In genomic region chr1:174999265-175000200, GRCm38 (mm10) we compare ENCODE assay signal across 8 mouse cellular contexts.
DNase-seq lines count a peak whose midpoint lies in the region; ATAC-seq and TF ChIP-seq lines count a peak whose summit lies in the region.
"Had no signal": no experiment of that assay in that cellular context is flagged by ENCODE, and none has a peak within 500 bp of the region (broad histone marks: within the 10 kb centered on the region; RNA-seq: fewer than 3 reads in every experiment).

No protein-coding gene starts in this region.

- H3K4me2 ChIP-seq in forebrain, postnatal 0 days (ENCODE audit: low read depth), result no peak overlapping the region

- DNase-seq in Muller cell, postnatal 12 days (ENCODE audit: inconsistent ontology term), result peak; percentile 12
- DNase-seq in adrenal gland, postnatal 36 days, result peak; percentile 30 to 32
- DNase-seq in forebrain, postnatal 0 days, result peak; percentile 57
- DNase-seq in kidney, postnatal 25 days, result peak; percentile 10 to 40
- DNase-seq in lung, adult 18-20 months, result peak; percentile 6 to 20
- peak; percentile 15 for DNase-seq in retina, adult 2 months (ENCODE audit: low read depth, low spot score)
- no peak for DNase-seq in MN1 (ENCODE audit: low spot score)

- no peaks in the 10 kb centered on the region for H3K27me3 ChIP-seq in forebrain, postnatal 0 days (ENCODE audit: insufficient read depth, low read length)

- TF ChIP-seq CTCF in forebrain, postnatal 0 days (IDR thresholded peaks at IDR 0.05; ENCODE audit: low read depth), result peak; percentile 77

- 74% methylated on average over 8 of the region's 8 CpGs for WGBS in forebrain, postnatal 0 days

- no peak overlapping the region for H3K27ac ChIP-seq in forebrain, postnatal 0 days (ENCODE audit: low read depth, low read length)
- H3K27ac ChIP-seq: macrophage had no signal

- no peaks in the 10 kb centered on the region for H3K4me1 ChIP-seq in forebrain, postnatal 0 days (ENCODE audit: insufficient read depth)

- H3K9me3 ChIP-seq in forebrain, postnatal 0 days (ENCODE audit: low read length), result no peaks in the 10 kb centered on the region

- ATAC-seq in forebrain, postnatal 0 days, result peak; percentile 86

- H3K4me3 ChIP-seq in forebrain, postnatal 0 days (ENCODE audit: low read depth, low read length), result no peak overlapping the region

- no peak overlapping the region for H3K9ac ChIP-seq in forebrain, postnatal 0 days

- no peaks in the 10 kb centered on the region for H3K36me3 ChIP-seq in forebrain, postnatal 0 days (ENCODE audit: insufficient read depth)
